Mouse (Mus musculus) heart, embryonic 14.5 days (tissue): Measurements from ENCODE around the gene Hist2h3c1. TPM values are rescaled to one million over a fixed set of nuclear protein-coding genes. Genes with fewer than 3 reads are reported as not detected.

Source experiments
- microRNA-seq: library from miRNA; unstranded; fragments of <30 nt; microRNA quantifications from one replicate; pipeline ENCODE4, GENCODE M21; 2016
- polyA plus RNA-seq: library from polyadenylated mRNA; unstranded; fragments of >200 nt; fragmentation: Nextera tagmentation; extraction: Ambion mirVana; gene quantifications from 2 replicates; pipeline ENCODE4 v1.2.1, GENCODE M21; 2014

Hist2h3c1 gene
- polyA plus RNA-seq, 1 experiment from 2014 or later = not detected

Small RNA genes lying within 50 kb of the gene (microRNA-seq; reads per million reads assigned to microRNA genes)
- gene Gm44492 (not detected), gene Gm47311 (not detected), gene Gm47313 (not detected)

Other genes with a start within 250 kb of the Hist2h3c1 start
- gene Vps45, start 188.2 kb upstream of the Hist2h3c1 start, polyA plus RNA-seq = 22.8 and 24.4 TPM in 2 replicates
- 12.6 and 16.2 TPM in 2 replicates for gene Otud7b, start 142.2 kb upstream of the Hist2h3c1 start, polyA plus RNA-seq
- 7.7 and 7.9 TPM in 2 replicates for gene Mtmr11, start 84.7 kb upstream of the Hist2h3c1 start, polyA plus RNA-seq
- 83.7 and 88.8 TPM in 2 replicates for gene Sf3b4, start 74.4 kb upstream of the Hist2h3c1 start, polyA plus RNA-seq
- 10.8 and 12.0 TPM in 2 replicates for gene Sv2a, start 65.5 kb upstream of the Hist2h3c1 start, polyA plus RNA-seq
- gene Bola1, start 27.0 kb upstream of the Hist2h3c1 start, polyA plus RNA-seq = 50.2 and 56.1 TPM in 2 replicates
- 1.3 TPM in 1 of 2 replicates, not detected in the other for gene Hist2h2ab, start 26.8 kb upstream of the Hist2h3c1 start, polyA plus RNA-seq
- 3.2 and 4.7 TPM in 2 replicates for gene Hist2h2ac, start 25.8 kb upstream of the Hist2h3c1 start, polyA plus RNA-seq
- gene Hist2h2be, start 25.6 kb upstream of the Hist2h3c1 start, polyA plus RNA-seq = 6.8 and 7.6 TPM in 2 replicates
- 3.2 and 6.4 TPM in 2 replicates for gene Hist2h3c2, start 7.6 kb upstream of the Hist2h3c1 start, polyA plus RNA-seq
- gene Hist2h2aa2, start 6.4 kb upstream of the Hist2h3c1 start, polyA plus RNA-seq = 34.6 and 35.8 TPM in 2 replicates
- 22.5 and 26.3 TPM in 2 replicates for gene Hist2h2aa1, start 1.2 kb upstream of the Hist2h3c1 start, polyA plus RNA-seq
- gene Hist2h4, start 16.6 kb downstream of the Hist2h3c1 start, polyA plus RNA-seq = 3.4 and 5.0 TPM in 2 replicates
- gene Hist2h3b, start 22.0 kb downstream of the Hist2h3c1 start, polyA plus RNA-seq = 26.9 and 32.0 TPM in 2 replicates
- gene Hist2h2bb, start 23.1 kb downstream of the Hist2h3c1 start, polyA plus RNA-seq = 4.0 and 7.9 TPM in 2 replicates
- 2.1 and 3.2 TPM in 2 replicates for gene Fcgr1, start 47.3 kb downstream of the Hist2h3c1 start, polyA plus RNA-seq
- gene BC107364, start 205.6 kb downstream of the Hist2h3c1 start, polyA plus RNA-seq = 0.66 and 1.0 TPM in 2 replicates